Mouse (Mus musculus): Measurements from ENCODE around the gene Ermard. TPM values are rescaled to one million over a fixed set of nuclear protein-coding genes. Genes with fewer than 3 reads are reported as not detected.
"Not testable (repeated sequence)": the region's sequence is repeated elsewhere in the genome, so short reads cannot be mapped to it uniquely, and the experiment has no call there.

Ermard gene
- 10 to 100 TPM; 38.5 to 60.9 TPM for total RNA-seq (2021)
- long read RNA-seq, experiment 1, partial matches to known transcripts = 8 of 25 reads
- long read RNA-seq, experiment 1, other reads (novel, unspliced or antisense) = 15 of 25 reads
- long read RNA-seq, experiment 2, partial matches to known transcripts = 4 of 13 reads
- long read RNA-seq, experiment 2, other reads (novel, unspliced or antisense) = 7 of 13 reads

- peak; percentile 58 for DNase-seq
These were observed at the start of gene Ermard, which contains the start of the genes Tcte3 and Gm3448 for GRCm38 (mm10) chr17:15041175-15041729. Gene Ermard (plus strand): TSS chr17:15041208. Gene Tcte3 (minus strand): TSS chr17:15041488. Gene Gm3448 (minus strand): TSS chr17:15041537.

- not testable (repeated sequence) for DNase-seq
These were observed 48.4 kb upstream of the Ermard start for GRCm38 (mm10) chr17:14992522-14993138.

GRCm38 (mm10) chr17:14993139-14993832, 47.7 kb upstream of the Ermard start:
- DNase-seq = not testable (repeated sequence)

GRCm38 (mm10) chr17:14994140-14994539, 46.9 kb upstream of the Ermard start:
- DNase-seq = not testable (repeated sequence)

GRCm38 (mm10) chr17:15000047-15000446, 41.0 kb upstream of the Ermard start:
- DNase-seq = not testable (repeated sequence)

GRCm38 (mm10) chr17:15009088-15009487, 31.9 kb upstream of the Ermard start:
- DNase-seq = not testable (repeated sequence)

GRCm38 (mm10) chr17:15009706-15010413, 31.1 kb upstream of the Ermard start, which contains the start of gene Gm3435:
Gene Gm3435 (plus strand): TSS chr17:15010176.
- not testable (repeated sequence) for DNase-seq

- DNase-seq = peak; percentile 13
These were observed 19.3 kb upstream of the Ermard start for GRCm38 (mm10) chr17:15021503-15022220.

- DNase-seq = not testable (repeated sequence)
These were observed 17.0 kb upstream of the Ermard start for GRCm38 (mm10) chr17:15023878-15024492.

GRCm38 (mm10) chr17:15024502-15025193, 16.4 kb upstream of the Ermard start:
- DNase-seq = not testable (repeated sequence)

- DNase-seq = not testable (repeated sequence)
These were observed 15.5 kb upstream of the Ermard start for GRCm38 (mm10) chr17:15025513-15025912.

- DNase-seq = not testable (repeated sequence)
These were observed 9.6 kb upstream of the Ermard start for GRCm38 (mm10) chr17:15031414-15031813.

GRCm38 (mm10) chr17:15040455-15040854, 553 bp upstream of the Ermard start:
- DNase-seq = not testable (repeated sequence)

GRCm38 (mm10) chr17:15050338-15050737, 9.3 kb downstream of the Ermard start:
- DNase-seq = not testable (repeated sequence)

GRCm38 (mm10) chr17:15052766-15053165, 11.8 kb downstream of the Ermard start:
- DNase-seq = not testable (repeated sequence)

- DNase-seq = not testable (repeated sequence)
These were observed 12.3 kb downstream of the Ermard start for GRCm38 (mm10) chr17:15053183-15053828.

GRCm38 (mm10) chr17:15053829-15054200, 12.8 kb downstream of the Ermard start:
- not testable (repeated sequence) for DNase-seq

GRCm38 (mm10) chr17:15055925-15056324, 14.9 kb downstream of the Ermard start:
- no peak for DNase-seq

GRCm38 (mm10) chr17:15058161-15058591, 17.2 kb downstream of the Ermard start:
- DNase-seq = no peak

- DNase-seq = no peak
These were observed 18.6 kb downstream of the Ermard start for GRCm38 (mm10) chr17:15059646-15060045.
